Mouse (Mus musculus): ENCODE results near the gene Chrna9. TPM values are rescaled to one million over a fixed set of nuclear protein-coding genes. Genes with fewer than 3 reads are reported as not detected.
A peak's percentile ranks its signal among the peaks of the same experiment; 100 is the strongest.

Gene Chrna9
- polyA plus RNA-seq, 1 experiment = not detected

GRCm38 (mm10) chr5:65909321-65909720 lies 25.4 kb upstream of the Chrna9 start:
- no peaks in the 10 kb centered on the region for H3K79me2 ChIP-seq (ENCODE audit: control insufficient read depth, insufficient read depth)
- H3K4me3 ChIP-seq = no peak overlapping the region
- no peak overlapping the region for H3K4me2 ChIP-seq (ENCODE audit: low read depth)
- no peaks in the 10 kb centered on the region for H3K36me3 ChIP-seq (ENCODE audit: control insufficient read depth, insufficient read depth)
- TF ChIP-seq REST (IDR thresholded peaks at IDR 0.05; ENCODE audit: insufficient read depth, insufficient read length) (no peak), CEBPB (IDR thresholded peaks at IDR 0.05; ENCODE audit: insufficient read depth, poor library complexity, severe bottlenecking) (no peak), POLR2A (IDR thresholded peaks at IDR 0.05; ENCODE audit: insufficient read length, low read depth) (no peak), SRF (IDR thresholded peaks at IDR 0.05; ENCODE audit: control insufficient read depth, insufficient read length, low read depth) (no peak), MYOD1 (IDR thresholded peaks at IDR 0.05; ENCODE audit: control insufficient read depth in 1 of 3, insufficient read length in 2 of 3, low read depth in 2 of 3) (no peak), TCF3 (IDR thresholded peaks at IDR 0.05; ENCODE audit: insufficient read length, low read depth) (no peak), TCF12 (IDR thresholded peaks at IDR 0.05; ENCODE audit: insufficient read depth, poor library complexity, severe bottlenecking) (no peak), MYOG (IDR thresholded peaks at IDR 0.05; ENCODE audit: control insufficient read depth in 1 of 3, insufficient read depth in 1 of 3, insufficient read length in 2 of 3, low read depth in 2 of 3) (no peak), USF1 (IDR thresholded peaks at IDR 0.05; ENCODE audit: low read depth) (no peak), MAX (IDR thresholded peaks at IDR 0.05; ENCODE audit: low read depth) (no peak), E2F4 (IDR thresholded peaks at IDR 0.05; ENCODE audit: insufficient read depth) (no peak), POLR2AphosphoS2 (IDR thresholded peaks at IDR 0.05; ENCODE audit: insufficient read length, low read depth) (no peak)
- no peak overlapping the region for H3ac ChIP-seq (ENCODE audit: control insufficient read depth, insufficient read length)
- H3K27me3 ChIP-seq (ENCODE audit: control insufficient read depth, insufficient read depth, insufficient read length) = no peaks in the 10 kb centered on the region

- Histone ChIP-seq H3K27me3 (ENCODE audit: control insufficient read depth, insufficient read depth, insufficient read length) (no peaks in the 10 kb centered on the region), H3K36me3 (ENCODE audit: control insufficient read depth, insufficient read depth) (no peaks in the 10 kb centered on the region), H3K4me2 (ENCODE audit: low read depth) (no peak overlapping the region), H3K79me2 (ENCODE audit: control insufficient read depth, insufficient read depth) (no peaks in the 10 kb centered on the region), H3K4me3 (no peak overlapping the region), H3ac (ENCODE audit: control insufficient read depth, insufficient read length) (no peak overlapping the region)
- TF ChIP-seq MYOD1 (IDR thresholded peaks at IDR 0.05; ENCODE audit: control insufficient read depth in 1 of 3, insufficient read length in 2 of 3, low read depth in 2 of 3) = peak in 1 of 3 experiments; percentile 28
- no peak for TF ChIP-seq CEBPB (IDR thresholded peaks at IDR 0.05; ENCODE audit: insufficient read depth, poor library complexity, severe bottlenecking)
- no peak for TF ChIP-seq REST (IDR thresholded peaks at IDR 0.05; ENCODE audit: insufficient read depth, insufficient read length)
- TF ChIP-seq POLR2A (IDR thresholded peaks at IDR 0.05; ENCODE audit: insufficient read length, low read depth) = no peak
- no peak for TF ChIP-seq POLR2AphosphoS2 (IDR thresholded peaks at IDR 0.05; ENCODE audit: insufficient read length, low read depth)
- TF ChIP-seq TCF3 (IDR thresholded peaks at IDR 0.05; ENCODE audit: insufficient read length, low read depth) = no peak
These were observed 24.3 kb upstream of the Chrna9 start for GRCm38 (mm10) chr5:65910398-65910797.

- TF ChIP-seq MYOG (IDR thresholded peaks at IDR 0.05; ENCODE audit: control insufficient read depth in 1 of 3, insufficient read depth in 1 of 3, insufficient read length in 2 of 3, low read depth in 2 of 3) (peak in 2 of 3 experiments; percentile 90 to 91), TCF3 (IDR thresholded peaks at IDR 0.05; ENCODE audit: insufficient read length, low read depth) (no peak), POLR2A (IDR thresholded peaks at IDR 0.05; ENCODE audit: insufficient read length, low read depth) (no peak), SRF (IDR thresholded peaks at IDR 0.05; ENCODE audit: control insufficient read depth, insufficient read length, low read depth) (no peak), CEBPB (IDR thresholded peaks at IDR 0.05; ENCODE audit: insufficient read depth, poor library complexity, severe bottlenecking) (no peak), MYOD1 (IDR thresholded peaks at IDR 0.05; ENCODE audit: control insufficient read depth in 1 of 3, insufficient read length in 2 of 3, low read depth in 2 of 3) (peak in 2 of 3 experiments; percentile 86 to 92), REST (IDR thresholded peaks at IDR 0.05; ENCODE audit: insufficient read depth, insufficient read length) (no peak), POLR2AphosphoS2 (IDR thresholded peaks at IDR 0.05; ENCODE audit: insufficient read length, low read depth) (no peak), USF1 (IDR thresholded peaks at IDR 0.05; ENCODE audit: low read depth) (no peak), MAX (IDR thresholded peaks at IDR 0.05; ENCODE audit: low read depth) (no peak)
- H3K36me3 ChIP-seq (ENCODE audit: control insufficient read depth, insufficient read depth) = no peaks in the 10 kb centered on the region
- no peak overlapping the region for H3K4me2 ChIP-seq (ENCODE audit: low read depth)
- no peaks in the 10 kb centered on the region for H3K79me2 ChIP-seq (ENCODE audit: control insufficient read depth, insufficient read depth)
- H3K4me3 ChIP-seq = no peak overlapping the region
- no peaks in the 10 kb centered on the region for H3K27me3 ChIP-seq (ENCODE audit: control insufficient read depth, insufficient read depth, insufficient read length)
- no peak overlapping the region for H3ac ChIP-seq (ENCODE audit: control insufficient read depth, insufficient read length)
These were observed 23.0 kb upstream of the Chrna9 start for GRCm38 (mm10) chr5:65911676-65912075.

- Histone ChIP-seq H3K36me3 (ENCODE audit: control insufficient read depth, insufficient read depth) (no peaks in the 10 kb centered on the region), H3K79me2 (ENCODE audit: control insufficient read depth, insufficient read depth) (no peaks in the 10 kb centered on the region), H3ac (ENCODE audit: control insufficient read depth, insufficient read length) (no peak overlapping the region), H3K4me3 (no peak overlapping the region), H3K27me3 (ENCODE audit: control insufficient read depth, insufficient read depth, insufficient read length) (no peaks in the 10 kb centered on the region), H3K4me2 (ENCODE audit: low read depth) (no peak overlapping the region)
- TF ChIP-seq SRF (IDR thresholded peaks at IDR 0.05; ENCODE audit: control insufficient read depth, insufficient read length, low read depth) (no peak), TCF3 (IDR thresholded peaks at IDR 0.05; ENCODE audit: insufficient read length, low read depth) (no peak), POLR2A (IDR thresholded peaks at IDR 0.05; ENCODE audit: insufficient read length, low read depth) (no peak), MYOD1 (IDR thresholded peaks at IDR 0.05; ENCODE audit: control insufficient read depth in 1 of 3, insufficient read length in 2 of 3, low read depth in 2 of 3) (no peak), CEBPB (IDR thresholded peaks at IDR 0.05; ENCODE audit: insufficient read depth, poor library complexity, severe bottlenecking) (no peak), POLR2AphosphoS2 (IDR thresholded peaks at IDR 0.05; ENCODE audit: insufficient read length, low read depth) (no peak), MYOG (IDR thresholded peaks at IDR 0.05; ENCODE audit: control insufficient read depth in 1 of 3, insufficient read depth in 1 of 3, insufficient read length in 2 of 3, low read depth in 2 of 3) (no peak), E2F4 (IDR thresholded peaks at IDR 0.05; ENCODE audit: insufficient read depth) (no peak)
These were observed 22.5 kb upstream of the Chrna9 start for GRCm38 (mm10) chr5:65912201-65912600.

GRCm38 (mm10) chr5:65913126-65913525 lies 21.6 kb upstream of the Chrna9 start:
- H3K4me3 ChIP-seq = no peak overlapping the region
- no peaks in the 10 kb centered on the region for H3K27me3 ChIP-seq (ENCODE audit: control insufficient read depth, insufficient read depth, insufficient read length)
- no peak for TF ChIP-seq USF1 (IDR thresholded peaks at IDR 0.05; ENCODE audit: low read depth)
- TF ChIP-seq SRF (IDR thresholded peaks at IDR 0.05; ENCODE audit: control insufficient read depth, insufficient read length, low read depth) = no peak
- no peak for TF ChIP-seq MYOD1 (IDR thresholded peaks at IDR 0.05; ENCODE audit: control insufficient read depth in 1 of 3, insufficient read length in 2 of 3, low read depth in 2 of 3)
- TF ChIP-seq MAX (IDR thresholded peaks at IDR 0.05; ENCODE audit: low read depth) = no peak
- no peak for TF ChIP-seq REST (IDR thresholded peaks at IDR 0.05; ENCODE audit: insufficient read depth, insufficient read length)
- TF ChIP-seq E2F4 (IDR thresholded peaks at IDR 0.05; ENCODE audit: insufficient read depth) = no peak
- no peak for TF ChIP-seq POLR2AphosphoS2 (IDR thresholded peaks at IDR 0.05; ENCODE audit: insufficient read length, low read depth)
- no peak for TF ChIP-seq TCF3 (IDR thresholded peaks at IDR 0.05; ENCODE audit: insufficient read length, low read depth)
- no peak for TF ChIP-seq CEBPB (IDR thresholded peaks at IDR 0.05; ENCODE audit: insufficient read depth, poor library complexity, severe bottlenecking)
- no peak for TF ChIP-seq POLR2A (IDR thresholded peaks at IDR 0.05; ENCODE audit: insufficient read length, low read depth)
- no peak for TF ChIP-seq MYOG (IDR thresholded peaks at IDR 0.05; ENCODE audit: control insufficient read depth in 1 of 3, insufficient read depth in 1 of 3, insufficient read length in 2 of 3, low read depth in 2 of 3)
- no peak for TF ChIP-seq TCF12 (IDR thresholded peaks at IDR 0.05; ENCODE audit: insufficient read depth, poor library complexity, severe bottlenecking)
- no peaks in the 10 kb centered on the region for H3K36me3 ChIP-seq (ENCODE audit: control insufficient read depth, insufficient read depth)
- no peaks in the 10 kb centered on the region for H3K79me2 ChIP-seq (ENCODE audit: control insufficient read depth, insufficient read depth)
- no peak overlapping the region for H3ac ChIP-seq (ENCODE audit: control insufficient read depth, insufficient read length)
- no peak overlapping the region for H3K4me2 ChIP-seq (ENCODE audit: low read depth)
